Mouse (Mus musculus) spleen, adult 2 months (tissue): Measurements from ENCODE around the gene Gsk3a.

Experiments
- CTCF ChIP-seq: fragments of 200-500 bp; IDR thresholded peaks from 2 replicates; pipeline ENCODE4 v1.5.1; 2011; ENCODE audit warnings: mild to moderate bottlenecking, inconsistent platforms; ENCODE audit not compliant: insufficient read depth, insufficient read length, insufficient replicate concordance; ENCODE audit errors: extremely low read depth
- POLR2A ChIP-seq: fragments of 200-500 bp; IDR thresholded peaks from 2 replicates; pipeline ENCODE4 v1.6.1; 2011; ENCODE audit warnings: low read depth, low read length, inconsistent platforms

- TF ChIP-seq CTCF (no peak), POLR2A (no peak)
Measured at GRCm38 (mm10) chr7:25248018-25248647, 10.5 kb upstream of the Gsk3a start.
